Comparison of ENCODE assay signal across 34 mouse cellular contexts in the genomic region with DNA sequence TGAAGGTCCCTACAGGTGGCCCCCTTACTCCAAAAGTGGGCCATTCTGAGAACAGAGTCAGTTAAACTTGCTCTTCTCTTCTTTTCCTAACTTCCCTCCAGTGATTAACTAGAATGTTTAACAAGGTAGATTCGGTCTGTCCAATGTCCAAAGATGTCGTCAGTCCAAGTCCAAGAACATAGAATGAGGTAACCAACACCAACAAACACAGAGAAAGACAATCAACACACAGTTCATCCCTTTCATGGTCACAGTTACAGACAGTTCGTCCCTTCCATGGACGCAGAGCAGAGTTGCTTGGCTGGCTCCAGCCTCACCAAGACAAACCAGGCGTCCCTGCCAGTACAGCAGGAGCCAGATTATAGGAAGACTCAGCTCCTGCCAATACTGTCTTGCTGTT. TPM values are rescaled to one million over a fixed set of nuclear protein-coding genes. Genes with fewer than 3 reads are reported as not detected.
A peak's percentile ranks its signal among the peaks of the same experiment; 100 is the strongest.
DNase-seq lines count a peak whose midpoint lies in the region; ATAC-seq and TF ChIP-seq lines count a peak whose summit lies in the region.
"Had no signal": no experiment of that assay in that cellular context is flagged by ENCODE, and none has a peak within 500 bp of the region (broad histone marks: within the 10 kb centered on the region; RNA-seq: fewer than 3 reads in every experiment).

No protein-coding gene starts in this region.

- H3K4me2 ChIP-seq in kidney, embryonic 14.5 days (replicated peaks; ENCODE audit: low read depth, low read length): no peak overlapping the region
- H3K4me2 ChIP-seq in liver, postnatal 0 days (ENCODE audit: low read depth, low read length): no peak overlapping the region
- no peak overlapping the region for H3K4me2 ChIP-seq in liver, embryonic 11.5 days
- H3K4me2 ChIP-seq: embryonic facial prominence, embryonic 13.5 days; forebrain, embryonic 12.5 days; forebrain, embryonic 15.5 days; heart, embryonic 12.5 days; heart, embryonic 15.5 days; hindbrain, embryonic 13.5 days had no signal

- TF ChIP-seq CTCF in liver, postnatal 0 days (IDR thresholded peaks at IDR 0.05; ENCODE audit: low read depth): no peak
- no peak for TF ChIP-seq CTCF in small intestine, adult 2 months (IDR thresholded peaks at IDR 0.05; ENCODE audit: extremely low read depth, insufficient read length, insufficient replicate concordance, low read depth, low read length)

- no peaks in the 10 kb centered on the region for H3K4me1 ChIP-seq in kidney, embryonic 14.5 days (ENCODE audit: control insufficient read depth, insufficient read depth, low read length)
- H3K4me1 ChIP-seq in liver, postnatal 0 days (ENCODE audit: insufficient read depth): no peaks in the 10 kb centered on the region
- no peaks in the 10 kb centered on the region for H3K4me1 ChIP-seq in liver, embryonic 11.5 days (replicated peaks; ENCODE audit: control insufficient read depth, insufficient read depth, low read length)
- peaks cover 33% of the 10 kb centered on the region; the same call in 1 of the 2 replicates for H3K4me1 ChIP-seq in small intestine, adult 2 months (ENCODE audit: control insufficient read depth, insufficient read depth, insufficient read length, low read length)
- H3K4me1 ChIP-seq: embryonic facial prominence, embryonic 10.5 days; embryonic facial prominence, embryonic 13.5 days; forebrain, embryonic 12.5 days; forebrain, embryonic 15.5 days; heart, embryonic 12.5 days; heart, embryonic 15.5 days; hindbrain, embryonic 10.5 days; hindbrain, embryonic 13.5 days had no signal

- peak; percentile 58 for DNase-seq in heart, adult 11 months
- DNase-seq in heart, adult 18-20 months: no peak
- peak; percentile 33 to 65 for DNase-seq in kidney, adult 8-10 months
- DNase-seq in liver, postnatal 0 days: no peak
- no peak for DNase-seq in liver, embryonic 11.5 days (ENCODE audit: low spot score)
- DNase-seq: adrenal gland, adult 2 months; adrenal gland, postnatal 25 days; cerebellum, adult 11-12 months; cerebellum, adult 8-10 months; cerebellum, postnatal 10 days; cerebellum, postnatal 36 days; embryo, embryonic 11 days; gastrocnemius, postnatal 10 days; gastrocnemius, postnatal 36 days; heart, postnatal 10 days; heart, postnatal 36 days had no signal

- no peak for TF ChIP-seq POLR2A in small intestine, adult 2 months (IDR thresholded peaks at IDR 0.05; ENCODE audit: low read depth, low read length)

- H3K4me3 ChIP-seq in kidney, embryonic 14.5 days (ENCODE audit: low read length): no peak overlapping the region
- no peak overlapping the region for H3K4me3 ChIP-seq in liver, postnatal 0 days (ENCODE audit: low read depth, low read length)
- H3K4me3 ChIP-seq in liver, embryonic 11.5 days (ENCODE audit: low read depth, low read length): no peak overlapping the region
- H3K4me3 ChIP-seq in small intestine, adult 2 months (ENCODE audit: low read depth, low read length): peak overlapping the region; percentile 13; the same call in 1 of the 2 replicates
- H3K4me3 ChIP-seq: embryonic facial prominence, embryonic 10.5 days; embryonic facial prominence, embryonic 13.5 days; erythroblast, embryonic 14.5 days; forebrain, embryonic 12.5 days; forebrain, embryonic 15.5 days; heart, embryonic 12.5 days; heart, embryonic 15.5 days; hindbrain, embryonic 10.5 days; hindbrain, embryonic 13.5 days had no signal

- no peaks in the 10 kb centered on the region for H3K27me3 ChIP-seq in kidney, embryonic 14.5 days (ENCODE audit: control insufficient read depth, insufficient read depth, low read length)
- no peaks in the 10 kb centered on the region for H3K27me3 ChIP-seq in liver, postnatal 0 days (ENCODE audit: insufficient read depth, low read length)
- H3K27me3 ChIP-seq in liver, embryonic 11.5 days (replicated peaks; ENCODE audit: control insufficient read depth, insufficient read depth, low read length): no peaks in the 10 kb centered on the region
- H3K27me3 ChIP-seq in small intestine, adult 2 months (ENCODE audit: control insufficient read depth, insufficient read depth, low read length): no peaks in the 10 kb centered on the region
- H3K27me3 ChIP-seq: embryonic facial prominence, embryonic 13.5 days; forebrain, embryonic 12.5 days; forebrain, embryonic 15.5 days; heart, embryonic 15.5 days; hindbrain, embryonic 13.5 days had no signal

- H3K36me3 ChIP-seq in kidney, embryonic 14.5 days (ENCODE audit: control insufficient read depth, insufficient read depth, low read length): no peaks in the 10 kb centered on the region
- H3K36me3 ChIP-seq in liver, postnatal 0 days (replicated peaks; ENCODE audit: insufficient read depth, low read length): no peaks in the 10 kb centered on the region
- no peaks in the 10 kb centered on the region for H3K36me3 ChIP-seq in liver, embryonic 11.5 days (ENCODE audit: control insufficient read depth, insufficient read depth, low read length)
- no peaks in the 10 kb centered on the region for H3K36me3 ChIP-seq in small intestine, adult 2 months (ENCODE audit: control insufficient read depth, insufficient read depth, low read length)
- H3K36me3 ChIP-seq: embryonic facial prominence, embryonic 10.5 days; embryonic facial prominence, embryonic 13.5 days; forebrain, embryonic 12.5 days; forebrain, embryonic 15.5 days; heart, embryonic 12.5 days; heart, embryonic 15.5 days; hindbrain, embryonic 10.5 days; hindbrain, embryonic 13.5 days had no signal

- no peak for TF ChIP-seq EP300 in liver, postnatal 0 days (IDR thresholded peaks at IDR 0.05; ENCODE audit: low read depth)

- no peaks in the 10 kb centered on the region for H3K9me3 ChIP-seq in kidney, embryonic 14.5 days (ENCODE audit: control insufficient read depth, low read length)
- H3K9me3 ChIP-seq in liver, postnatal 0 days (ENCODE audit: low read length): no peaks in the 10 kb centered on the region
- no peaks in the 10 kb centered on the region for H3K9me3 ChIP-seq in liver, embryonic 11.5 days (ENCODE audit: control insufficient read depth, low read length)
- H3K9me3 ChIP-seq: embryonic facial prominence, embryonic 10.5 days; embryonic facial prominence, embryonic 13.5 days; forebrain, embryonic 12.5 days; forebrain, embryonic 15.5 days; heart, embryonic 15.5 days; hindbrain, embryonic 13.5 days had no signal

- no peak overlapping the region for H3K9ac ChIP-seq in kidney, embryonic 14.5 days (ENCODE audit: low read depth, low read length)
- H3K9ac ChIP-seq in liver, postnatal 0 days (replicated peaks): no peak overlapping the region
- no peak overlapping the region for H3K9ac ChIP-seq in liver, embryonic 11.5 days (ENCODE audit: low read depth, low read length)
- H3K9ac ChIP-seq: embryonic facial prominence, embryonic 13.5 days; forebrain, embryonic 12.5 days; forebrain, embryonic 15.5 days; heart, embryonic 12.5 days; heart, embryonic 15.5 days; hindbrain, embryonic 13.5 days had no signal

- ATAC-seq in kidney, embryonic 14.5 days (ENCODE audit: low FRiP score, low TSS enrichment): no peak
- peak; percentile 89 for ATAC-seq in liver, postnatal 0 days
- no peak for ATAC-seq in liver, embryonic 11.5 days (replicated peaks; ENCODE audit: low FRiP score)
- no peak for ATAC-seq in frontal cortex, adult (ENCODE audit: low TSS enrichment)
- ATAC-seq: forebrain, embryonic 15.5 days; hindbrain, embryonic 16.5 days; Patski had no signal

- WGBS in kidney, embryonic 14.5 days: 93% methylated on average over 5 of the region's 5 CpGs
- 64% methylated on average over 5 of the region's 5 CpGs for WGBS in liver, postnatal 0 days (ENCODE audit: insufficient replicate concordance)
- 82% methylated on average over 5 of the region's 5 CpGs for WGBS in liver, embryonic 11.5 days
- 78% methylated on average over 5 of the region's 5 CpGs for WGBS in small intestine, adult 2 months

- H3K27ac ChIP-seq in kidney, embryonic 14.5 days (ENCODE audit: low read depth, low read length): no peak overlapping the region
- peak overlapping the region; percentile 55; the same call in 1 of the 2 replicates for H3K27ac ChIP-seq in liver, postnatal 0 days (ENCODE audit: low read depth)
- H3K27ac ChIP-seq in liver, embryonic 11.5 days (ENCODE audit: low read depth, low read length): no peak overlapping the region
- H3K27ac ChIP-seq in small intestine, adult 2 months (ENCODE audit: insufficient read depth, low read depth, low read length): peak overlapping the region; percentile 51; the same call in 1 of the 2 replicates
- H3K27ac ChIP-seq: embryonic facial prominence, embryonic 10.5 days; embryonic facial prominence, embryonic 13.5 days; forebrain, embryonic 12.5 days; forebrain, embryonic 15.5 days; heart, embryonic 15.5 days; hindbrain, embryonic 10.5 days; hindbrain, embryonic 13.5 days had no signal

RNA-seq across cellular contexts. Expression of gene Treh, which starts 1.6 kb away (rescaled TPM):
- total RNA-seq in heart, adult 18-20 months (2021): not detected
- not detected in 2 replicates for polyA plus RNA-seq in kidney, embryonic 14.5 days (2014; fragmentation: Nextera tagmentation; extraction: Ambion mirVana)
- polyA plus RNA-seq in liver, postnatal 0 days (2015; fragmentation: Nextera tagmentation; extraction: Ambion mirVana): 0.94 and 1.4 TPM in 2 replicates
- polyA plus RNA-seq in liver, embryonic 11.5 days (2014; fragmentation: Nextera tagmentation; extraction: Ambion mirVana): not detected in 2 replicates
- 131 and 183 TPM in 2 replicates for polyA plus RNA-seq in small intestine, adult 2 months (2012; rRNA removed)
- total RNA-seq: adrenal gland, adult 2 months; adrenal gland, postnatal 25 days; ES-E14; gastrocnemius, adult 18-20 months; gastrocnemius, postnatal 10 days; gastrocnemius, postnatal 36 days; granulocyte monocyte progenitor cell, adult 5-6 weeks; heart, postnatal 10 days; heart, postnatal 36 days had no signal
- polyA plus RNA-seq: adrenal gland, adult 2 months; brain, embryonic 14.5 days; embryonic facial prominence, embryonic 10.5 days; embryonic facial prominence, embryonic 13.5 days; erythroblast, embryonic 14.5 days; forebrain, embryonic 12.5 days; forebrain, embryonic 15.5 days; heart, embryonic 12.5 days; heart, embryonic 15.5 days; hindbrain, embryonic 10.5 days; hindbrain, embryonic 13.5 days; hindbrain, embryonic 16.5 days; Patski had no signal

Comparison
In these comparisons a context has a peak if more than half of its experiments do, and no peak if none do; other contexts are left out.
1. DNase-seq: peak in heart, adult 11 months (single experiment) and kidney, adult 8-10 months (2 of 2); none in heart, adult 18-20 months (0 of 2), liver, postnatal 0 days (single experiment) and liver, embryonic 11.5 days (single experiment).
2. H3K27ac ChIP-seq: peak in liver, postnatal 0 days (single experiment) and small intestine, adult 2 months (single experiment); none in kidney, embryonic 14.5 days (single experiment) and liver, embryonic 11.5 days (single experiment).
3. RNA of gene Treh, which starts 1.6 kb away (polyA plus RNA-seq): 131 to 183 TPM in small intestine, adult 2 months; 0.94 to 1.4 TPM in liver, postnatal 0 days, not detected in kidney, embryonic 14.5 days and not detected in liver, embryonic 11.5 days; every median in the first group is over 10 times any median in the second.